In genomic region chr14:48222684-48223083, GRCm38 (mm10) we compare ENCODE assay signal across 22 mouse cellular contexts.
"Had no signal": no experiment of that assay in that cellular context is flagged by ENCODE, and none has a peak within 500 bp of the region (broad histone marks: within the 10 kb centered on the region; RNA-seq: fewer than 3 reads in every experiment).

No protein-coding gene starts in this region.

- H3K9ac ChIP-seq: heart, embryonic 12.5 days; hindbrain, embryonic 13.5 days; hindbrain, embryonic 15.5 days; kidney, embryonic 15.5 days; limb, embryonic 13.5 days; limb, embryonic 15.5 days had no signal

- ATAC-seq: hindbrain, postnatal 0 days; intestine, embryonic 16.5 days had no signal

- DNase-seq: gastrocnemius, postnatal 14 days; gastrocnemius, postnatal 36 days; heart, adult 18-20 months; heart, postnatal 10 days; kidney, adult 11 months; kidney, adult 2 months; kidney, adult 9 months; kidney, postnatal 14 days; kidney, postnatal 36 days; layer of hippocampus, adult 9-11 months; layer of hippocampus, postnatal 36 days; left cerebral cortex, postnatal 4 days had no signal

- H3K27ac ChIP-seq: heart, embryonic 10.5 days; hindbrain, embryonic 13.5 days; hindbrain, embryonic 15.5 days; hindbrain, postnatal 0 days; kidney, embryonic 15.5 days; kidney, postnatal 0 days; limb, embryonic 13.5 days; limb, embryonic 15.5 days had no signal

- H3K9me3 ChIP-seq: heart, embryonic 10.5 days; heart, embryonic 12.5 days; hindbrain, embryonic 13.5 days; hindbrain, embryonic 15.5 days; kidney, embryonic 15.5 days; limb, embryonic 13.5 days; limb, embryonic 15.5 days had no signal

- H3K27me3 ChIP-seq: heart, embryonic 12.5 days; hindbrain, embryonic 13.5 days; hindbrain, embryonic 15.5 days; kidney, embryonic 15.5 days; limb, embryonic 13.5 days; limb, embryonic 15.5 days had no signal

- H3K36me3 ChIP-seq: heart, embryonic 10.5 days; heart, embryonic 12.5 days; hindbrain, embryonic 13.5 days; hindbrain, embryonic 15.5 days; kidney, embryonic 15.5 days; limb, embryonic 15.5 days had no signal

- H3K4me2 ChIP-seq: heart, embryonic 12.5 days; hindbrain, embryonic 13.5 days; hindbrain, embryonic 15.5 days; kidney, embryonic 15.5 days; limb, embryonic 13.5 days; limb, embryonic 15.5 days had no signal

- H3K4me3 ChIP-seq: heart, embryonic 10.5 days; heart, embryonic 12.5 days; hindbrain, embryonic 13.5 days; hindbrain, embryonic 15.5 days; kidney, embryonic 15.5 days; limb, embryonic 13.5 days; limb, embryonic 15.5 days had no signal
